Mouse (Mus musculus) cerebral cortex, adult 2 months (tissue): ENCODE measurements around the gene Sorcs2.

Experiments
- WGBS: fragments of 180-500 bp; shearing (Covaris S2); methylation state at CpG from one replicate; pipeline ENCODE4 v1.1.7; 2018; 5-methylcytosine and 5-hydroxymethylcytosine counted together

Sorcs2 gene

GRCm38 (mm10) chr5:36389731-36390590 is 8.0 kb downstream of the Sorcs2 start:
- WGBS = 77% methylated on average over 9 of the region's 9 CpGs

GRCm38 (mm10) chr5:36385062-36385461 is 12.9 kb downstream of the Sorcs2 start:
- 81% methylated on average over 5 of the region's 5 CpGs for WGBS

DNA sequence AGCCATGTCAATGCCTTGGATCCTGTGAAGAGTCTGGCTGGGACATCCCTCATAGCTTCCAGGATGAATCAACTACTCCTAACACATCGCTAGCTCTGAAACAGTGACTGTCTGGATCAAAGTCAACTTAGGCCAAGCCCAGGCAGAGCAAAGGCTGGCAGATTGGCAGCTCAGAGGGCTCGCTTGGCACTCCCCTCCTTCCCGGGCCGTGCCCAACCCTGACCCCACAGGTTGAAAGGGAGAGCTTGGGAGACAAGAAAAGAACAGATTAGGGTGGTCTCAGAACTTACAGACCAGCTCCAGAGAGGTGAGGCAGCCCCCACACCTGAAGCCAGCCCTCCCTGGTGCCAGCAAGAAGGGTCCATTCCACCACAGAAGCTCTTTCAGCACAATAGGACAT is 14.5 kb downstream of the Sorcs2 start:
- WGBS = 63% methylated on average over 4 of the region's 4 CpGs

GRCm38 (mm10) chr5:36382721-36383120 is 15.2 kb downstream of the Sorcs2 start:
- WGBS = 78% methylated on average over 4 of the region's 4 CpGs

GRCm38 (mm10) chr5:36382134-36382693 is 15.7 kb downstream of the Sorcs2 start:
- 86% methylated on average over 8 of the region's 8 CpGs for WGBS

DNA sequence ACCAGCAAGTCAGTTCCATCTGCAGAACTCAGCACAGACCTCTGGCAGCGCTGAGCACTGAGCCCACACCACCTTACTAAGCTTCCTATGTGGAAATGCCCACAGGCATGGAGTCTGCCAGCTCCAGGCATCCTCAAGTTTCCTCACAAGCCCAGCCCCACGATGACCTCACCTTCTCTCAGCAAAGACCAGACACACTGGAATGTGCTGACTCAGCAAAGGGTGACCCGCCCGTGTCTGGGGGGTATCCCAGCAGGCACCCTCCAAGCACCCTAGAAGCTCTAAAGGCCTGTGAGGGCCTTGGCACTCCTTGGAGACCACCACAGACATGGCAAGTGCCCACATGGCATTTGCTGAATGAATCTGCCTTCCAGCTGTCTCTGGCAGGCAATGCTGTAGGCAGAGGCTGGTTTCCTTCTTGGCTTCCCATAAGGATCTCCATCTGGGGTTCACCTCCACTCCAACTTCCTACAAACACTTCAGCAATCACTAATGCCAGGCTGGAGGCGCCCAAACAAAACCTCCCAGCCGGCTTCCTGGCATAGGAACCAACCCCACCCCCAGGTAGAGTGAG is 17.9 kb downstream of the Sorcs2 start:
- 51% methylated on average over 6 of the region's 6 CpGs for WGBS

GRCm38 (mm10) chr5:36378370-36378738 is 19.6 kb downstream of the Sorcs2 start:
- WGBS = 96% methylated on average over 2 of the region's 2 CpGs

GRCm38 (mm10) chr5:36377456-36378369 is 20.2 kb downstream of the Sorcs2 start:
- WGBS = 88% methylated on average over 8 of the region's 8 CpGs

DNA sequence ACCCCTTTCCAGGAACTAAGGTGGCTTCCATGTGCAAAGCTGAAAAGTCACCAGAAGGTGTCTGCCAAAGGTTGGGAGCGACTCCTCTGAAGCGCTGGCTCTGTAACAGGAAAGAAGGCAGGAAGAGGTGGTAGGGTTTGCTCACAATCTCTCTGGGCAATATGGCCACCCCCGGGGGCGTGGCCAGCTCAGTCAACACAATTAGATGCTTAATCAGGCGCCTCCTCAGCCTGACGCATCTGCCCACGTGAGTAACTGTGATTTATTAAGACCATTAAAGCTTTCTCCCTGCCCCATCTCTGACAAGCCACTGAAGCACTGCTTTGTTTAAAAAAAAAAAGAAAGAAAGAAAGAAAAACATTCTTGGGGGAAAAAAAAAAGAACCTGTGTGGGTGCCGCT is 22.1 kb downstream of the Sorcs2 start:
- WGBS = 69% methylated on average over 8 of the region's 8 CpGs

DNA sequence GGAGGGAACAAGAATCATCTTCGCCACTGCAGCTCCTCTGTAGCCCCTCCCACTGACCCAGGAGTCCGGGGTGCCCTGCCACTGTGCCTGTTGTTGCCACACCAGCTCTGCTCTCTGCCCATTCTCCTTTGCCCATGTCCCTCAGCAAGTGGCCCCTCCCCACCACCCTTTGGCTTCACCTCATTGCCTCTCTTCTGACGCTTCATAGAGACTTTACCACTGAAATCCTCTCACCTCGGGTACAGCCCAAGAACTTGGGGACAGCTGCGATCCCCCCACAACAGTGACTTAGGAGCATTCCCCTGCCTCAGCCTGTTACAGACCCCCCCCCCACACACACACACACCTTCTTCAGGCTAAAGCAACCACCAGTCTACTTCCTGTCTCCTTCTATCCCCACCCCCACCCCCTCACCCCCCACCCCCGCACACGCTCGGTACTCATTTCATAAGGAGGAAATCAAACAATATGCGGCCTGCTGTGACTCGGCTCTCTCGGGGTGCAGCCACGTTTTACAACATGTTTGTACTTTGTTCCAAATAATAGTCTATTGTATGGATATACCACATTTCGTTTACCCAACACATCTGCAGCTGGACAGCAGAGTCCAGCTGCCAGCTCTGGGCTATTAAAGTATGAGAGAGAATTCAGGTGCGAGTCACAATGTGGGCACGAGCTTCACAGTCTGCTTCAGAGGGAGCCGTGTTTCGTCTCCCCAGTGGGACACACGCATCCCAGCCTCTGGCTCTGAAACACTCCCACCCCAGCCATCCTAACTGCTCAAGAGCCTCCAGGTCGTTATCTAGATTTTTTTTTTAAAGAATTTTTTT is 23.5 kb downstream of the Sorcs2 start:
- WGBS = 58% methylated on average over 19 of the region's 19 CpGs

GRCm38 (mm10) chr5:36373246-36373891 is 24.6 kb downstream of the Sorcs2 start:
- 75% methylated on average over 11 of the region's 11 CpGs for WGBS

GRCm38 (mm10) chr5:36371731-36372130 is 26.2 kb downstream of the Sorcs2 start:
- 75% methylated on average over 5 of the region's 5 CpGs for WGBS

GRCm38 (mm10) chr5:36369261-36369684 is 28.7 kb downstream of the Sorcs2 start:
- 64% methylated on average over 1 of the region's 1 CpGs for WGBS

GRCm38 (mm10) chr5:36368511-36369135 is 29.3 kb downstream of the Sorcs2 start:
- WGBS = 81% methylated on average over 7 of the region's 7 CpGs

DNA sequence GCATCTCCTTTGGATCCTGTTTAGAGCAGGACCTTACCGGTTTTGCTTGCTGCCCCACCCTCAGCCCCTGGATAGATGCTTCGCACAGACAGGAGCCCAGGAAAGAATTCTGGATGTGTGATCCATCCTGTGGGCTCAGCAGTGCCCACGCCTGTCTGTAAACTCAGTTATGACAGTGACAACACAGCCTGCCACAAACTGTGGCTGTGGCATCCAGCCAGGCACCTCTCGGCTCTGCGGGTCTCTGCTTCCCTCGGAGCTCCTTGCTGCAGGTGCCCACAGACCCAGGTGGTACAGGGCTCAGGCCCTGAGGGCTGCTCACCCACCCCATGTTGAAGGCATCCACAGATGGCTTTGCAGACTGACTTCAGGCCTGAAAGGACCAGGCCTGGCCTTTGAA is 30.0 kb downstream of the Sorcs2 start:
- 57% methylated on average over 6 of the region's 6 CpGs for WGBS

GRCm38 (mm10) chr5:36367181-36367610 is 30.7 kb downstream of the Sorcs2 start:
- WGBS = 42% methylated on average over 3 of the region's 3 CpGs

GRCm38 (mm10) chr5:36361749-36362148 is 36.2 kb downstream of the Sorcs2 start:
- 86% methylated on average over 7 of the region's 7 CpGs for WGBS

DNA sequence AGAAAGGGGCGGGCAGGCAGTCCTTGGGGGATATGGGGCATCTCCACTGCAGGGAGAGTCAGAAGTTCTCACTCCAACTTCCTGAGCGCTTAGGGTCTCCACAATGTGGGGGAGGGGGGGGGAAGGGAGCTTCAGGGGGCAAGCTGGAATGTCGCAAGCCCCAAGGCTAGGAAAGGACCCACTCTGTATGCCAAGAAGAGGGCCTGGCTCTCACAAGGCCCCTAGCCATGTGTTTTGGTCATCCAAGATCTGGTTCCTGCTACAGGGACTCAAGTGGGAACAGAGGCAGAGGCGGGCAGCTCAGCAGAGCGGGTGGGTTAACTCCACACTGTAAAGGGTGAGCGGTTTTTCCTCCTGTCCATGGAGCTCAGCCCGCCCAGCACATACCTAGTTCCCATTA is 37.6 kb downstream of the Sorcs2 start:
- WGBS = 76% methylated on average over 7 of the region's 7 CpGs

- WGBS = 77% methylated on average over 5 of the region's 5 CpGs
Measured at GRCm38 (mm10) chr5:36359535-36360243, 38.2 kb downstream of the Sorcs2 start.
